Mouse (Mus musculus): ENCODE measurements around the gene CK137956. TPM values are rescaled to one million over a fixed set of nuclear protein-coding genes. Genes with fewer than 3 reads are reported as not detected.

The CK137956 gene
- polyA plus RNA-seq, 1 experiment from 2014 or later: 0.39 TPM

DNA sequence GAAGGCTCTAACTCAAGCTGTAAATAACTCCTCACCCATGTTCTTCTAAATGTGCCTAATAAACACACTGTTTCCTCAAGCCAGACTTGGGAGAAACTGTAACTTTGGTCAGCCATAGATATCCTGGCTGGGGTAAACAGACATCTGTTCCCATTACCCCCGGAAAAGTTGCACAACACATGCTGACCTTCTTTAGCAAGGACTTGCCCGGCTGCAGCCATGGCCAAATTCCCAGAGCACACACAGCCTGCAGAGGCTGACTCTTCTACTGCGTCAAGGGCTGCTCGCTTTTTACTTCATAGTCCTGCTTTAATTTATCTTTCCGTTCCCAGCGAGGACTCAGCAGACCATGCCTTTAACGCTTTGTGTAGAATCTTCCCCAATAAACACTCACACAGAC is 81.7 kb downstream of the CK137956 start:
- WGBS: 93% methylated on average over 7 of the region's 7 CpGs
- Histone ChIP-seq H3K9me3 (peaks cover 8% of the 10 kb centered on the region), H3K36me3 (replicated peaks) (no peaks in the 10 kb centered on the region), H3K4me1 (no peaks in the 10 kb centered on the region), H3K4me3 (no peak overlapping the region), H3K27ac (replicated peaks) (no peak overlapping the region), H3K27me3 (replicated peaks; ENCODE audit: low read depth, poor library complexity, severe bottlenecking) (no peaks in the 10 kb centered on the region)
- DNase-seq (ENCODE audit: low spot score): no peak

DNA sequence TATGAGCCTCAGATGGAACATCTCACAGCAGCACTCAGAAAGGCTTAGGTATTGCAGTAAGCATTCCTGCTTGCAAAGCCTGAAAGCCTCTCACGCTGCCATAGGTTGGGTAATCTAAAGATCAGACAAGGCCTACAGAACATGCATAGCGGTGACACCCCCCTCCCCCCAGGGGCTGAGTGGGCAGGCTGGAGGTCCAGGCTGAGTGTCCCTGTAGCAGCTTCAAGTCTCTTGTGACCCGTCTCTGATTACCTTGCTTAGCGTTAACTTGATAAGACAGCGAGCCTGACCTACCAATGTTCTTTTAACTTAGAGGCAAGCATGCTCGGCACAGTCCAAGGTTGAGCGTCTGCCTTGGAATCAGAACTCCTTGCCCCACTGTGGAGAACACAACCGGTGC is 91.8 kb downstream of the CK137956 start:
- H3K27ac ChIP-seq (replicated peaks): no peak overlapping the region

More for the DNA sequence above, 91.8 kb downstream of the CK137956 start:
- no peaks in the 10 kb centered on the region for H3K36me3 ChIP-seq (replicated peaks)
- H3K27me3 ChIP-seq (replicated peaks; ENCODE audit: low read depth, poor library complexity, severe bottlenecking): no peaks in the 10 kb centered on the region
- no peak overlapping the region for H3K4me3 ChIP-seq
- no peaks in the 10 kb centered on the region; the same call in 1 of the 2 replicates for H3K9me3 ChIP-seq
- no peak for DNase-seq (ENCODE audit: low spot score)
- no peaks in the 10 kb centered on the region for H3K4me1 ChIP-seq
- WGBS: 94% methylated on average over 8 of the region's 8 CpGs

Other genes with a start within 250 kb of the CK137956 start
- gene Csmd2, start 16.9 kb upstream of the CK137956 start, polyA plus RNA-seq (2016; fragmentation: Nextera tagmentation; extraction: Ambion mirVana): 0.29 and 0.31 TPM in 2 replicates

Data from embryonic facial prominence, embryonic 10.5 days (tissue).